Mouse (Mus musculus) forebrain, embryonic 16.5 days (tissue): ENCODE data around the gene Fam169b. TPM values are rescaled to one million over a fixed set of nuclear protein-coding genes. Genes with fewer than 3 reads are reported as not detected.
A peak's percentile ranks its signal among the peaks of the same experiment; 100 is the strongest.
"Not testable (repeated sequence)": the region's sequence is repeated elsewhere in the genome, so short reads cannot be mapped to it uniquely, and the experiment has no call there.

Experiments
- ATAC-seq: fragments of 200-750 bp; cut with Nextera tagmentation; 2 replicates; pipeline ENCODE4 v1.8.0; 2017; ENCODE audit warnings: mild to moderate bottlenecking, moderate library complexity
- H3K27ac ChIP-seq: fragments of 300-500 bp; sonication (generic); 2 replicates; pipeline ENCODE4 v1.5.1; 2014; ENCODE audit warnings: low read length, control low read depth
- H3K27me3 ChIP-seq: fragments of 300-500 bp; sonication (generic); replicated peaks from 2 replicates; pipeline ENCODE4 v1.6.1; 2014; ENCODE audit warnings: low read length; ENCODE audit not compliant: control insufficient read depth, insufficient read depth
- H3K36me3 ChIP-seq: fragments of 300-500 bp; sonication (generic); 2 replicates; pipeline ENCODE4 v1.6.1; 2014; ENCODE audit not compliant: control insufficient read depth, insufficient read depth
- H3K4me1 ChIP-seq: fragments of 300-500 bp; sonication (generic); replicated peaks from 2 replicates; pipeline ENCODE4 v1.6.1; 2014; ENCODE audit warnings: low read length; ENCODE audit not compliant: control insufficient read depth, insufficient read depth
- H3K4me2 ChIP-seq: fragments of 300-500 bp; sonication (generic); 2 replicates; pipeline ENCODE4 v1.6.1; 2014; ENCODE audit warnings: mild to moderate bottlenecking, low read length, control low read depth
- H3K4me3 ChIP-seq: fragments of 300-500 bp; sonication (generic); replicated peaks from 2 replicates; pipeline ENCODE4 v1.5.1; 2014; ENCODE audit warnings: mild to moderate bottlenecking, low read length, control low read depth
- H3K9ac ChIP-seq: fragments of 300-500 bp; sonication (generic); replicated peaks from 2 replicates; pipeline ENCODE4 v1.6.1; 2014; ENCODE audit warnings: low read depth, low read length, control low read depth
- H3K9me3 ChIP-seq: fragments of 300-500 bp; sonication (generic); 2 replicates; pipeline ENCODE4 v1.6.1; 2016; ENCODE audit warnings: low read length; ENCODE audit not compliant: control insufficient read depth
- WGBS: fragments of 180-500 bp; shearing (Covaris S2); extraction: QIAGEN DNeasy Blood & Tissue Kit; methylation state at CpG from one replicate; pipeline ENCODE4 v1.1.7; 2014; 5-methylcytosine and 5-hydroxymethylcytosine counted together
- polyA plus RNA-seq: library from polyadenylated mRNA; unstranded; fragments of >200 nt; fragmentation: Nextera tagmentation; extraction: Ambion mirVana; gene quantifications from 2 replicates; pipeline ENCODE4 v1.2.1, GENCODE M21; 2015

Gene Fam169b
- polyA plus RNA-seq, 1 experiment from 2014 or later = not detected

- Histone ChIP-seq H3K4me3 (no peak overlapping the region), H3K4me1 (peaks cover 13% of the 10 kb centered on the region), H3K27me3 (0 out of 2 replicates have a peak, but pooled peaks cover 3% of the 10 kb centered on the region), H3K36me3 (no peaks in the 10 kb centered on the region), H3K9ac (no peak overlapping the region), H3K4me2 (no peak overlapping the region), H3K27ac (no peak overlapping the region), H3K9me3 (no peaks in the 10 kb centered on the region)
- no peak for ATAC-seq
- WGBS = 83% methylated on average over 10 of the region's 10 CpGs
These were observed 1.0 kb upstream of the Fam169b start for GRCm38 (mm10) chr7:68272607-68273006.

GRCm38 (mm10) chr7:68274218-68274617, 579 bp downstream of the Fam169b start:
- no peak overlapping the region for H3K4me2 ChIP-seq
- no peak overlapping the region for H3K27ac ChIP-seq
- H3K27me3 ChIP-seq = 0 out of 2 replicates have a peak, but pooled peaks cover 3% of the 10 kb centered on the region
- H3K4me3 ChIP-seq = no peak overlapping the region
- no peak overlapping the region for H3K9ac ChIP-seq
- WGBS = 59% methylated on average over 2 of the region's 2 CpGs
- ATAC-seq = no peak
- H3K36me3 ChIP-seq = no peaks in the 10 kb centered on the region
- peaks cover 17% of the 10 kb centered on the region for H3K4me1 ChIP-seq
- no peaks in the 10 kb centered on the region for H3K9me3 ChIP-seq

- H3K9ac ChIP-seq = no peak overlapping the region
- WGBS = 78% methylated on average over 9 of the region's 9 CpGs
- 0 out of 2 replicates have a peak, but pooled peaks cover 3% of the 10 kb centered on the region for H3K27me3 ChIP-seq
- no peak overlapping the region for H3K27ac ChIP-seq
- H3K4me1 ChIP-seq = peaks cover 17% of the 10 kb centered on the region
- no peak overlapping the region for H3K4me3 ChIP-seq
- no peaks in the 10 kb centered on the region for H3K9me3 ChIP-seq
- H3K4me2 ChIP-seq = no peak overlapping the region
- no peaks in the 10 kb centered on the region for H3K36me3 ChIP-seq
- no peak for ATAC-seq
These were observed 1.3 kb downstream of the Fam169b start for GRCm38 (mm10) chr7:68274951-68275350.

GRCm38 (mm10) chr7:68275445-68275837, 1.8 kb downstream of the Fam169b start:
- peaks cover 17% of the 10 kb centered on the region for H3K4me1 ChIP-seq
- not testable (repeated sequence) for H3K36me3 ChIP-seq, ATAC-seq, H3K27me3 ChIP-seq, H3K9ac ChIP-seq, H3K9me3 ChIP-seq, H3K4me3 ChIP-seq, H3K27ac ChIP-seq
- H3K4me2 ChIP-seq = peak overlapping the region; percentile 55
- WGBS = 38% methylated on average over 9 of the region's 9 CpGs

- Histone ChIP-seq H3K36me3 (no peaks in the 10 kb centered on the region), H3K9me3 (no peaks in the 10 kb centered on the region), H3K4me1 (peaks cover 17% of the 10 kb centered on the region), H3K27ac (no peak overlapping the region), H3K4me3 (peak overlapping the region; percentile 30), H3K27me3 (0 out of 2 replicates have a peak, but pooled peaks cover 3% of the 10 kb centered on the region), H3K9ac (peak overlapping the region; percentile 43; the same call in 1 of the 2 replicates), H3K4me2 (peak overlapping the region; percentile 55)
- ATAC-seq = 0 out of 2 replicates have a peak, but pooled peaks have one; percentile 28
- WGBS = 5% methylated on average over 35 of the region's 36 CpGs
These were observed 2.4 kb downstream of the Fam169b start for GRCm38 (mm10) chr7:68275838-68276731.

- H3K9me3 ChIP-seq = no peaks in the 10 kb centered on the region
- no peak for ATAC-seq
- no peak overlapping the region for H3K4me3 ChIP-seq
- no peak overlapping the region for H3K27ac ChIP-seq
- H3K4me2 ChIP-seq = no peak overlapping the region
- H3K9ac ChIP-seq = no peak overlapping the region
- H3K36me3 ChIP-seq = no peaks in the 10 kb centered on the region
- peaks cover 17% of the 10 kb centered on the region for H3K4me1 ChIP-seq
- 0 out of 2 replicates have a peak, but pooled peaks cover 3% of the 10 kb centered on the region for H3K27me3 ChIP-seq
- 42% methylated on average over 11 of the region's 11 CpGs for WGBS
These were observed 3.6 kb downstream of the Fam169b start for GRCm38 (mm10) chr7:68277054-68277896.

GRCm38 (mm10) chr7:68277897-68278270, 4.2 kb downstream of the Fam169b start:
- WGBS = 23% methylated on average over 4 of the region's 4 CpGs
- Histone ChIP-seq H3K36me3 (no peaks in the 10 kb centered on the region), H3K9ac (no peak overlapping the region), H3K4me1 (peaks cover 17% of the 10 kb centered on the region), H3K27me3 (0 out of 2 replicates have a peak, but pooled peaks cover 3% of the 10 kb centered on the region), H3K4me2 (no peak overlapping the region), H3K9me3 (no peaks in the 10 kb centered on the region), H3K4me3 (no peak overlapping the region), H3K27ac (no peak overlapping the region)
- no peak for ATAC-seq

- Histone ChIP-seq H3K9ac (no peak overlapping the region), H3K4me3 (no peak overlapping the region), H3K4me1 (peaks cover 17% of the 10 kb centered on the region), H3K27ac (no peak overlapping the region), H3K4me2 (no peak overlapping the region), H3K9me3 (no peaks in the 10 kb centered on the region), H3K27me3 (0 out of 2 replicates have a peak, but pooled peaks cover 3% of the 10 kb centered on the region), H3K36me3 (no peaks in the 10 kb centered on the region)
- WGBS = 98% methylated on average over 6 of the region's 6 CpGs
- no peak for ATAC-seq
These were observed 4.7 kb downstream of the Fam169b start for GRCm38 (mm10) chr7:68278385-68278784.

- Histone ChIP-seq H3K4me1 (peaks cover 17% of the 10 kb centered on the region), H3K9me3 (no peaks in the 10 kb centered on the region), H3K36me3 (no peaks in the 10 kb centered on the region), H3K9ac (no peak overlapping the region), H3K27me3 (no peaks in the 10 kb centered on the region), H3K4me3 (no peak overlapping the region), H3K4me2 (no peak overlapping the region), H3K27ac (no peak overlapping the region)
- 75% methylated on average over 6 of the region's 6 CpGs for WGBS
- no peak for ATAC-seq
These were observed 5.3 kb downstream of the Fam169b start for GRCm38 (mm10) chr7:68278908-68279307.
